Mouse (Mus musculus): ENCODE data around the gene Mlph. TPM values are rescaled to one million over a fixed set of nuclear protein-coding genes. Genes with fewer than 3 reads are reported as not detected.
A peak's percentile ranks its signal among the peaks of the same experiment; 100 is the strongest.

Gene Mlph
- polyA plus RNA-seq, 1 experiment from 2014 or later, result 1.3 TPM

GRCm38 (mm10) chr1:90898012-90898411, 16.9 kb upstream of the Mlph start:
- no peak overlapping the region for H3K4me3 ChIP-seq
- peaks cover 15% of the 10 kb centered on the region; the same call in 1 of the 2 replicates for H3K4me1 ChIP-seq
- 32% methylated on average over 1 of the region's 1 CpGs for WGBS
- H3K9ac ChIP-seq, result no peak overlapping the region
- no peak overlapping the region for H3K27ac ChIP-seq
- no peak for ATAC-seq (ENCODE audit: borderline replicate concordance, extremely low read depth, low FRiP score, low TSS enrichment)
- H3K27me3 ChIP-seq, result no peaks in the 10 kb centered on the region
- no peaks in the 10 kb centered on the region for H3K9me3 ChIP-seq
- no peaks in the 10 kb centered on the region for H3K36me3 ChIP-seq
- H3K4me2 ChIP-seq, result no peak overlapping the region

DNA sequence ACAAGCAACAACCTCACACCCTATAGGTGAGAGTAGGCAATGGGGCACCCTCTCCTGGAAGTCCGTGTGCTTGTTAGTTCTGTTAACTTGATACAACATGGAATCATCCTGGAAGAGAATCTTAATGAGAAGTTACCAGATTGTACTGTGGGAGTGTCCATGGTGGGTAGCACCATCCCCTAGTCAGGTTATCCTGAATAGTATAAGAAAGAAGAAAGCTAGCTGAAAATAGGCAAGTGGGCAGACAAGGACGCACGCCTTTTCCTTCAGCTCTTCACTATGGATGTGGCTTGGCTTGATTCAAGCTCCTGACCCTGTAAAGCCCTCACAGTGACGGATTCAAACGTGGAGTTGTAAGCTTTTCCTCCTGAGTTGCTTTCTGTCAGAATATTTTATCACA, 15.1 kb upstream of the Mlph start:
- Histone ChIP-seq H3K4me1 (peaks cover 26% of the 10 kb centered on the region), H3K9ac (no peak overlapping the region), H3K9me3 (no peaks in the 10 kb centered on the region), H3K27ac (no peak overlapping the region), H3K4me2 (no peak overlapping the region), H3K4me3 (no peak overlapping the region), H3K27me3 (no peaks in the 10 kb centered on the region), H3K36me3 (no peaks in the 10 kb centered on the region)
- 89% methylated on average over 5 of the region's 5 CpGs for WGBS
- no peak for ATAC-seq (ENCODE audit: borderline replicate concordance, extremely low read depth, low FRiP score, low TSS enrichment)

GRCm38 (mm10) chr1:90900406-90900805, 14.5 kb upstream of the Mlph start:
- no peak overlapping the region for H3K9ac ChIP-seq
- H3K27ac ChIP-seq, result no peak overlapping the region
- H3K9me3 ChIP-seq, result no peaks in the 10 kb centered on the region
- no peaks in the 10 kb centered on the region for H3K27me3 ChIP-seq
- ATAC-seq (ENCODE audit: borderline replicate concordance, extremely low read depth, low FRiP score, low TSS enrichment), result no peak
- no peak overlapping the region for H3K4me3 ChIP-seq
- peaks cover 27% of the 10 kb centered on the region for H3K4me1 ChIP-seq
- 68% methylated on average over 6 of the region's 6 CpGs for WGBS
- H3K36me3 ChIP-seq, result no peaks in the 10 kb centered on the region
- no peak overlapping the region for H3K4me2 ChIP-seq

GRCm38 (mm10) chr1:90901246-90901645, 13.6 kb upstream of the Mlph start:
- 86% methylated on average over 4 of the region's 4 CpGs for WGBS

DNA sequence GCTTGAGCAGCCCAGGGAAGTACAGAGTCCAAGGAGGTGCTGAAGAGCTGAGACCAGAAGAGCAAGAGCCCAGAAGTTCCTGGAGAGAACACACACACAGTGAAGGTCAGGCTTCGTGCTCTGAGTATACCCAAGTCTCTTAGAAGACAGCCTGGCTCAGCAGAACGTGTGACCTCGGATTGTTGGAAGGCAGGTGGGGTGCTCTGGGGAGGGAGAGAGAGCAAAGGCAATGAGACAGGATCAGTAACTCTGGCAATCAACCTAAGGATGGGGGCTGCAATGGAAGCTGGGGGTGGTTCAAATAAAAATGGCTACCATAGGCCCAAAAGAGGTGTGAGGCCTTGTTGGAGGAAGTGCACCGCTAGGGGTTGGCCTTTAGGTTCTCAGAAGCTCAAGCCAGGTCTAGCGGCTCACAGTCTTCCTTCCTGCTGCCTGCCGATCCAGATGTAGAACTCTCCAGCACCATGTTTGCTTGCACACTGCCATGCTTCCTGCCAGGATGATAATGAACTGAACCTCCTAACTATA, 13.1 kb upstream of the Mlph start:
- H3K4me2 ChIP-seq, result no peak overlapping the region
- no peak overlapping the region for H3K27ac ChIP-seq
- no peak overlapping the region for H3K4me3 ChIP-seq
- H3K4me1 ChIP-seq, result peaks cover 26% of the 10 kb centered on the region
- no peaks in the 10 kb centered on the region for H3K9me3 ChIP-seq
- H3K36me3 ChIP-seq, result no peaks in the 10 kb centered on the region
- no peak overlapping the region for H3K9ac ChIP-seq
- no peak for ATAC-seq (ENCODE audit: borderline replicate concordance, extremely low read depth, low FRiP score, low TSS enrichment)
- 83% methylated on average over 6 of the region's 6 CpGs for WGBS
- no peaks in the 10 kb centered on the region for H3K27me3 ChIP-seq

More at GRCm38 (mm10) chr1:90901246-90901645, 13.6 kb upstream of the Mlph start:
- H3K36me3 ChIP-seq, result no peaks in the 10 kb centered on the region
- H3K9ac ChIP-seq, result no peak overlapping the region
- no peak for ATAC-seq (ENCODE audit: borderline replicate concordance, extremely low read depth, low FRiP score, low TSS enrichment)
- no peak overlapping the region for H3K27ac ChIP-seq
- H3K27me3 ChIP-seq, result no peaks in the 10 kb centered on the region
- H3K4me1 ChIP-seq, result peaks cover 31% of the 10 kb centered on the region
- H3K4me2 ChIP-seq, result no peak overlapping the region
- H3K4me3 ChIP-seq, result no peak overlapping the region
- no peaks in the 10 kb centered on the region for H3K9me3 ChIP-seq

GRCm38 (mm10) chr1:90902751-90903150, 12.1 kb upstream of the Mlph start:
- no peak for ATAC-seq (ENCODE audit: borderline replicate concordance, extremely low read depth, low FRiP score, low TSS enrichment)
- H3K4me1 ChIP-seq, result peaks cover 22% of the 10 kb centered on the region
- H3K27me3 ChIP-seq, result no peaks in the 10 kb centered on the region
- H3K4me3 ChIP-seq, result no peak overlapping the region
- H3K9me3 ChIP-seq, result no peaks in the 10 kb centered on the region
- H3K9ac ChIP-seq, result no peak overlapping the region
- H3K36me3 ChIP-seq, result no peaks in the 10 kb centered on the region
- no peak overlapping the region for H3K27ac ChIP-seq
- WGBS, result 67% methylated on average over 3 of the region's 3 CpGs
- H3K4me2 ChIP-seq, result no peak overlapping the region

- H3K27ac ChIP-seq, result peak overlapping the region; percentile 81
- H3K9ac ChIP-seq, result no peak overlapping the region
- H3K4me2 ChIP-seq, result no peak overlapping the region
- H3K4me3 ChIP-seq, result no peak overlapping the region
- peaks cover 22% of the 10 kb centered on the region for H3K4me1 ChIP-seq
- 57% methylated on average over 3 of the region's 3 CpGs for WGBS
- H3K27me3 ChIP-seq, result no peaks in the 10 kb centered on the region
- no peaks in the 10 kb centered on the region for H3K9me3 ChIP-seq
- ATAC-seq (ENCODE audit: borderline replicate concordance, extremely low read depth, low FRiP score, low TSS enrichment), result no peak
- no peaks in the 10 kb centered on the region for H3K36me3 ChIP-seq
Observed at GRCm38 (mm10) chr1:90903211-90903945, 11.5 kb upstream of the Mlph start.

DNA sequence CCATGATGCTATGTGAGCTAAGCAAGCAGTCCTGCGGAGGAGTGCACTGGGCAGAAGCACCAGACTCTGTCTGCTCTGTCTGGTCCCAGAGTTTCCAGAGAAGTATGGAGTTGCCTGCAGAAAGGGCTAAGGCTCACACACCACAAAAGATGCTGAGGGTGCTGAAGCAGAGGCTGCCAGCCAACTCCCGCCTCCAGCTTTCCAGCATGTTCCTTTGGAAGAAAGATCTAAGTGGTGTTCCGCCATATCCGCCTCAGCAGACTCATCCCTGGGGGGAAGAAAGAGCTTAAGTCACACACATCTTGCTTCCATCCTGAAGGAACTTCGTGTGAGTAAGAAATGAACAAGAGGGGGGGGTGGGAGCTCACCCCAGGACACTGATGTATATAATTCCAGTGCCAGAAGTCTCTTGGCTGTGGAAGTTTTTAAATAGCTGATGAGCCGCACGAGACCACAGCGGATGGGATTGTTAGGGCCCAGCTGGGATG, 10.9 kb upstream of the Mlph start:
- H3K4me2 ChIP-seq, result no peak overlapping the region
- no peaks in the 10 kb centered on the region for H3K9me3 ChIP-seq
- ATAC-seq (ENCODE audit: borderline replicate concordance, extremely low read depth, low FRiP score, low TSS enrichment), result peak; percentile 73
- no peaks in the 10 kb centered on the region for H3K27me3 ChIP-seq
- H3K9ac ChIP-seq, result no peak overlapping the region
- peak overlapping the region; percentile 81 for H3K27ac ChIP-seq
- 34% methylated on average over 8 of the region's 8 CpGs for WGBS
- H3K4me1 ChIP-seq, result peaks cover 27% of the 10 kb centered on the region
- H3K4me3 ChIP-seq, result no peak overlapping the region
- no peaks in the 10 kb centered on the region for H3K36me3 ChIP-seq

DNA sequence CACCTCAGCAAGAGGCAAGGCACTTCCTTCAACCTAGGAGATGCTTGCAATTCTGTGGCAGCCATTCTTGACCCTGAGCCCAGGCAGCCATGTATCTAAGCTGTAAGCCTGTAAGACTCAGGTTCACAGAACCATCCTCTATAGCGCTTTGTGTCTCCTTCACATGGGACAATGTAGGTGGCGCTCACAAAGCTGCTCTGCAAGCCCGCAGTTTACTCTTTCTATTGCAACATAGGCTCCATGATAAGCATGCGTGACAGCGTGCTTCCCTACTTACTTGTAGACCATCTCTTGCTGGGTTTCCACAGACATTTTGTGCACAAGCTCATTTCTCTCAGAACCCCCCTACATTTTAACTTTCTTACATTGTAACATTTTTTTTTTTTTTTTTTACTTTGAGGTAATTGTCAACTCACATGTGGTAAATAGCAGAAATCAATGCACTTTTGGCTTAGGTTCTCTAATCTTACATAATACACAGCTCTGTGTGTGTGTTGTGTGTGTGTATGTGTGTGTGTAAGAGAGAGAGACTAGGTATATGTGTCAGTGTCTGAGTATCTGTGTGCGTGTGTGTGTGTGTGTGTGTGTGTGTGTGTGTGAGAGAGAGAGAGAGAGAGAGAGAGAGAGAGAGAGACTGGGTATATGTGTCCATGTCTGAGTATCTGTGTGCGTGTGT, 10.0 kb upstream of the Mlph start:
- peak overlapping the region; percentile 81 for H3K27ac ChIP-seq
- WGBS, result 76% methylated on average over 7 of the region's 7 CpGs
- no peak overlapping the region for H3K4me3 ChIP-seq
- no peaks in the 10 kb centered on the region for H3K36me3 ChIP-seq
- no peak overlapping the region for H3K4me2 ChIP-seq
- no peaks in the 10 kb centered on the region for H3K27me3 ChIP-seq
- H3K9ac ChIP-seq, result no peak overlapping the region
- no peaks in the 10 kb centered on the region for H3K9me3 ChIP-seq
- H3K4me1 ChIP-seq, result peaks cover 34% of the 10 kb centered on the region
- ATAC-seq (ENCODE audit: borderline replicate concordance, extremely low read depth, low FRiP score, low TSS enrichment), result no peak

DNA sequence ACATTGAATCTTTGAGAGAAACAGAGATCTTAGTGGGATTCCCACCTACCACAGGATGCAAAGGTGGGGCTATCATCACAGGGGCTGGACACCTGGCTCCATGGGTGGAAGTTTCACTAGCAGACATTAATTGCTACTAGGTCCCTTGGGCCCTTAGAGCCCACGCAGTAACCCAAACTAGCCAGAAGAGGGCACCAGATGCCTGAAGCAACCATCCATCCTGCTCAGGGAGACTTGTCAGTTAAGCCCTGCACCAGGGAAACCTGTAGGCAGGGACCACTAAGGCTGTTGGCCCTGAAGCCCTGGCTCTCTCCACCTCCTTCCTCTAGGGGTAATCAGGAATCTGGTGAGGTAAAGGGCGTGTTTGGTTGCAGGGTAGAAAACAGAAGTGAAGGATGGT, 8.5 kb upstream of the Mlph start:
- 18% methylated on average over 2 of the region's 2 CpGs for WGBS
- Histone ChIP-seq H3K4me1 (peaks cover 45% of the 10 kb centered on the region), H3K9ac (no peak overlapping the region), H3K36me3 (no peaks in the 10 kb centered on the region), H3K27ac (no peak overlapping the region), H3K9me3 (no peaks in the 10 kb centered on the region), H3K27me3 (no peaks in the 10 kb centered on the region), H3K4me2 (no peak overlapping the region), H3K4me3 (no peak overlapping the region)
- ATAC-seq (ENCODE audit: borderline replicate concordance, extremely low read depth, low FRiP score, low TSS enrichment), result no peak

DNA sequence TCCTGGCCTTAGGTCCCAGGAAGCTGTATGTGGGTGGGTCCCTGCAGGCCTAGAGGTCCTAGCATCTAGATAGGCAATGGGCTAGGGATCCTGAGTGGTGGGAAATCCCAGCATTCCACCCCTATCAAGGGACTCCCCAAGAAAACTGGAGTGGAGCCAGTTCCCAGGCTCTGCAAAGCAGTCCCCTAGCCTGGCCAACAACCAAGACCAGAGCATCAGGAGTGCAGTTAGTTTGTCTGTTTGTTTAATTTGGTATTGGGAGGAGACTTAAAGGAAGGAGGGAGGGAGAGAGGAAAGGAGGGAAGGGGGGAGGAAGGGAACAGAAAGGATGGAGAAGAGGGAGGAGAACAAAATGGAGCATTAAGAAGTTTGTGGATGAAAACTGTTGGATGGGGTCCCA, 5.7 kb upstream of the Mlph start:
- no peaks in the 10 kb centered on the region for H3K36me3 ChIP-seq
- peak overlapping the region; percentile 43 for H3K4me2 ChIP-seq
- H3K9me3 ChIP-seq, result no peaks in the 10 kb centered on the region
- peak; percentile 64 for ATAC-seq (ENCODE audit: borderline replicate concordance, extremely low read depth, low FRiP score, low TSS enrichment)
- H3K27me3 ChIP-seq, result no peaks in the 10 kb centered on the region
- H3K4me3 ChIP-seq, result no peak overlapping the region; the same call in 1 of the 2 replicates
- H3K4me1 ChIP-seq, result peaks cover 35% of the 10 kb centered on the region
- H3K27ac ChIP-seq, result peak overlapping the region; percentile 83
- no peak overlapping the region for H3K9ac ChIP-seq

DNA sequence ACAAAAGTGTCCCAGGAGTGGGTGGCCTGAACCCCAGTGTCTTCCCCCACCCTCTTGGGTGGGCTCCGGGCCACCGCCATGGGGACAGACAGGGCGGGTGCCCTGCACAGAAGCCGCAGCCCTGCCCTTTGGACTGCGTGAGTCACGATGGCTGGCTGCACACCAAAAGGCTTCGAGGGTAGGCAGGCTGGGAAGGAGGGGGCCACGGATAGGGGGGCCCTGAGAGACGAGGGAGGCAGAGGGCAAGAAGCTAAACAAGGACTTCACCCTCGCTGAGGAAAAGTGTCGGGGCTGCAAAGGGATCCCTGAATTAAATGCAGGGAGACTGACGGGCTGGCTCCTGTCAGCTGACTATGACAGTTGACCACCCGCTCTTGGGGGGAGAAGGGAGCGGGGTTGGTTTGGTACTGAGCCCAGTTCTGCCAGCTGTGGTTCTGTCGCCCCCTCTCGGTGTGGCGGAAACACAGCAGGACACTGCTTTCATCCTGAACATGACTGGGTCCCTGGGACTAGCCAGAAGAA, 5.2 kb upstream of the Mlph start:
- no peaks in the 10 kb centered on the region for H3K36me3 ChIP-seq
- H3K4me3 ChIP-seq, result peak overlapping the region; percentile 12
- no peaks in the 10 kb centered on the region for H3K9me3 ChIP-seq
- WGBS, result 18% methylated on average over 17 of the region's 17 CpGs
- no peaks in the 10 kb centered on the region for H3K27me3 ChIP-seq
- H3K4me1 ChIP-seq, result peaks cover 36% of the 10 kb centered on the region
- H3K9ac ChIP-seq, result no peak overlapping the region
- peak; percentile 85 for ATAC-seq (ENCODE audit: borderline replicate concordance, extremely low read depth, low FRiP score, low TSS enrichment)
- peak overlapping the region; percentile 83 for H3K27ac ChIP-seq
- H3K4me2 ChIP-seq, result peak overlapping the region; percentile 43
